Mouse (Mus musculus) neural tube, embryonic 11.5 days (tissue): Measurements from ENCODE around the gene Med22. TPM values are rescaled to one million over a fixed set of nuclear protein-coding genes. Genes with fewer than 3 reads are reported as not detected.

Source experiments
- ATAC-seq: fragments of 200-750 bp; cut with Nextera tagmentation; 2 replicates; pipeline ENCODE4 v1.8.0; 2017; ENCODE audit warnings: moderate number of reproducible peaks, mild to moderate bottlenecking, moderate TSS enrichment, moderate library complexity; ENCODE audit not compliant: insufficient read depth, low FRiP score, low TSS enrichment
- DNase-seq: peaks from one replicate; pipeline ENCODE4 v3.0.0-alpha.2; 2015; ENCODE audit warnings: low spot score
- H3K27ac ChIP-seq: fragments of 300-500 bp; sonication (generic); 2 replicates; pipeline ENCODE4 v1.5.1; 2014; ENCODE audit warnings: low read depth, mild to moderate bottlenecking, low read length
- H3K27me3 ChIP-seq: fragments of 300-500 bp; sonication (generic); 2 replicates; pipeline ENCODE4 v1.6.1; 2014; ENCODE audit warnings: mild to moderate bottlenecking, low read length, mixed read lengths; ENCODE audit not compliant: control insufficient read depth, insufficient read depth
- H3K36me3 ChIP-seq: fragments of 300-500 bp; sonication (generic); 2 replicates; pipeline ENCODE4 v1.6.1; 2014; ENCODE audit warnings: mild to moderate bottlenecking, low read length, moderate library complexity, mixed read lengths; ENCODE audit not compliant: control insufficient read depth, insufficient read depth
- H3K4me1 ChIP-seq: fragments of 300-500 bp; sonication (generic); 2 replicates; pipeline ENCODE4 v1.6.1; 2014; ENCODE audit warnings: low read length, mixed read lengths; ENCODE audit not compliant: control insufficient read depth, insufficient read depth
- H3K4me2 ChIP-seq: fragments of 300-500 bp; sonication (generic); 2 replicates; pipeline ENCODE4 v1.6.1; 2014; ENCODE audit warnings: low read depth, mild to moderate bottlenecking, moderate library complexity
- H3K4me3 ChIP-seq: fragments of 300-500 bp; sonication (generic); 2 replicates; pipeline ENCODE4 v1.5.1; 2014; ENCODE audit warnings: low read depth, low read length
- H3K9ac ChIP-seq: fragments of 300-500 bp; sonication (generic); 2 replicates; pipeline ENCODE4 v1.6.1; 2014; ENCODE audit warnings: mild to moderate bottlenecking, low read length
- H3K9me3 ChIP-seq: fragments of 300-500 bp; sonication (generic); 2 replicates; pipeline ENCODE4 v1.6.1; 2016; ENCODE audit warnings: low read length; ENCODE audit not compliant: control insufficient read depth
- WGBS: fragments of 180-500 bp; shearing (Covaris S2); extraction: QIAGEN DNeasy Blood & Tissue Kit; methylation state at CpG from one replicate; pipeline ENCODE4 v1.1.7; 2014; 5-methylcytosine and 5-hydroxymethylcytosine counted together
- polyA plus RNA-seq: library from polyadenylated mRNA; unstranded; fragments of >200 nt; fragmentation: Nextera tagmentation; extraction: Ambion mirVana; gene quantifications from 2 replicates; pipeline ENCODE4 v1.2.1, GENCODE M21; 2014

Gene Med22
- polyA plus RNA-seq, 1 experiment from 2014 or later: 96.8 TPM

- Histone ChIP-seq H3K27ac (no peak overlapping the region), H3K27me3 (no peaks in the 10 kb centered on the region), H3K9me3 (no peaks in the 10 kb centered on the region), H3K9ac (no peak overlapping the region), H3K4me1 (no peaks in the 10 kb centered on the region), H3K4me2 (no peak overlapping the region), H3K4me3 (no peak overlapping the region), H3K36me3 (no peaks in the 10 kb centered on the region)
- ATAC-seq: no peak
- 86% methylated on average over 3 of the region's 3 CpGs for WGBS
- no peak for DNase-seq
Measured at GRCm38 (mm10) chr2:26943253-26943652, 32.8 kb upstream of the Med22 start.

- Histone ChIP-seq H3K9me3 (no peaks in the 10 kb centered on the region), H3K9ac (no peak overlapping the region), H3K4me2 (no peak overlapping the region), H3K4me1 (no peaks in the 10 kb centered on the region), H3K36me3 (no peaks in the 10 kb centered on the region), H3K4me3 (no peak overlapping the region), H3K27me3 (no peaks in the 10 kb centered on the region), H3K27ac (no peak overlapping the region)
- WGBS: 45% methylated on average over 5 of the region's 5 CpGs
- ATAC-seq (no peak), DNase-seq (no peak)
Measured at GRCm38 (mm10) chr2:26941539-26941938, 31.1 kb upstream of the Med22 start.

- WGBS: 73% methylated on average over 1 of the region's 1 CpGs
Measured at GRCm38 (mm10) chr2:26936425-26936824, 25.9 kb upstream of the Med22 start.

GRCm38 (mm10) chr2:26935286-26935685 is 24.8 kb upstream of the Med22 start:
- Histone ChIP-seq H3K27me3 (no peaks in the 10 kb centered on the region), H3K4me2 (no peak overlapping the region), H3K4me3 (no peak overlapping the region), H3K36me3 (no peaks in the 10 kb centered on the region), H3K9ac (no peak overlapping the region), H3K4me1 (peaks cover 15% of the 10 kb centered on the region; the same call in 1 of the 2 replicates), H3K9me3 (no peaks in the 10 kb centered on the region), H3K27ac (no peak overlapping the region)
- 94% methylated on average over 2 of the region's 2 CpGs for WGBS
- no peak for DNase-seq
- ATAC-seq: no peak

More at GRCm38 (mm10) chr2:26936425-26936824, 25.9 kb upstream of the Med22 start:
- no peaks in the 10 kb centered on the region for H3K36me3 ChIP-seq
- H3K4me1 ChIP-seq: peaks cover 8% of the 10 kb centered on the region; the same call in 1 of the 2 replicates
- no peak overlapping the region for H3K4me2 ChIP-seq
- no peak overlapping the region for H3K9ac ChIP-seq
- no peaks in the 10 kb centered on the region for H3K9me3 ChIP-seq
- no peaks in the 10 kb centered on the region for H3K27me3 ChIP-seq
- no peak for DNase-seq
- H3K4me3 ChIP-seq: no peak overlapping the region
- no peak overlapping the region for H3K27ac ChIP-seq
- no peak for ATAC-seq

GRCm38 (mm10) chr2:26933304-26934055 is 23.0 kb upstream of the Med22 start, which contains the start of the genes Surf4 and Stkld1:
Surf4 (minus strand) TSS chr2:26933928.
Stkld1 (plus strand) TSS chr2:26934047.
- peak within 1 kb of the TSS; percentile 88 for H3K4me2 ChIP-seq
- H3K27ac ChIP-seq: peak within 1 kb of the TSS; percentile 78
- ATAC-seq (peak; percentile 88), DNase-seq (peak; percentile 96)
- peak within 1 kb of the TSS; percentile 96 for H3K9ac ChIP-seq
- H3K36me3 ChIP-seq: peaks cover 2% of the 10 kb centered on the region; the same call in 1 of the 2 replicates
- under 1% methylated on average over 49 of the region's 70 CpGs for WGBS
- peak within 1 kb of the TSS; percentile 96 for H3K4me3 ChIP-seq
- H3K4me1 ChIP-seq: peaks cover 15% of the 10 kb centered on the region; the same call in 1 of the 2 replicates
- H3K27me3 ChIP-seq: no peaks in the 10 kb centered on the region
- H3K9me3 ChIP-seq: no peaks in the 10 kb centered on the region

GRCm38 (mm10) chr2:26932473-26933303 is 22.2 kb upstream of the Med22 start:
- peak overlapping the region; percentile 88 for H3K4me2 ChIP-seq
- no peaks in the 10 kb centered on the region for H3K9me3 ChIP-seq
- H3K36me3 ChIP-seq: peaks cover 2% of the 10 kb centered on the region; the same call in 1 of the 2 replicates
- H3K9ac ChIP-seq: peak overlapping the region; percentile 96
- H3K27ac ChIP-seq: peak overlapping the region; percentile 78
- peak overlapping the region; percentile 96 for H3K4me3 ChIP-seq
- DNase-seq (no peak), ATAC-seq (peak; percentile 45; the same call in 1 of the 2 replicates)
- no peaks in the 10 kb centered on the region for H3K27me3 ChIP-seq
- 3% methylated on average over 45 of the region's 49 CpGs for WGBS
- peaks cover 15% of the 10 kb centered on the region; the same call in 1 of the 2 replicates for H3K4me1 ChIP-seq

GRCm38 (mm10) chr2:26930390-26930789 is 19.9 kb upstream of the Med22 start:
- ATAC-seq (no peak), DNase-seq (peak; percentile 58)
- peaks cover 15% of the 10 kb centered on the region; the same call in 1 of the 2 replicates for H3K4me1 ChIP-seq
- H3K4me2 ChIP-seq: no peak overlapping the region
- no peak overlapping the region for H3K4me3 ChIP-seq
- H3K9me3 ChIP-seq: no peaks in the 10 kb centered on the region
- peaks cover 5% of the 10 kb centered on the region for H3K36me3 ChIP-seq
- H3K9ac ChIP-seq: no peak overlapping the region
- H3K27ac ChIP-seq: no peak overlapping the region
- WGBS: 53% methylated on average over 1 of the region's 1 CpGs
- H3K27me3 ChIP-seq: no peaks in the 10 kb centered on the region

GRCm38 (mm10) chr2:26927745-26928476 is 17.4 kb upstream of the Med22 start:
- WGBS: 91% methylated on average over 6 of the region's 6 CpGs
- ATAC-seq (no peak), DNase-seq (no peak)
- peaks cover 15% of the 10 kb centered on the region; the same call in 1 of the 2 replicates for H3K4me1 ChIP-seq
- H3K27me3 ChIP-seq: no peaks in the 10 kb centered on the region
- H3K36me3 ChIP-seq: peaks cover 18% of the 10 kb centered on the region
- H3K9ac ChIP-seq: no peak overlapping the region
- no peak overlapping the region for H3K4me2 ChIP-seq
- H3K4me3 ChIP-seq: no peak overlapping the region
- no peaks in the 10 kb centered on the region for H3K9me3 ChIP-seq
- H3K27ac ChIP-seq: no peak overlapping the region
